Mouse (Mus musculus) T-helper 17 cell (primary cell): ENCODE results near the gene Cpsf4.
"Not testable (repeated sequence)": the region's sequence is repeated elsewhere in the genome, so short reads cannot be mapped to it uniquely, and the experiment has no call there.

Experiments used
- in situ Hi-C, 2 experiments: fragments of 300-600 bp; cut with MboI, MseI; formaldehyde crosslinking; loops; 1 replicate in 1 of 2; 2 replicates in 1 of 2; pipeline ENCODE4 v1.15.1; 2025; ENCODE audit warnings: high pct_unique_total_duplicates in 2 of 2

Cpsf4 gene

DNA sequence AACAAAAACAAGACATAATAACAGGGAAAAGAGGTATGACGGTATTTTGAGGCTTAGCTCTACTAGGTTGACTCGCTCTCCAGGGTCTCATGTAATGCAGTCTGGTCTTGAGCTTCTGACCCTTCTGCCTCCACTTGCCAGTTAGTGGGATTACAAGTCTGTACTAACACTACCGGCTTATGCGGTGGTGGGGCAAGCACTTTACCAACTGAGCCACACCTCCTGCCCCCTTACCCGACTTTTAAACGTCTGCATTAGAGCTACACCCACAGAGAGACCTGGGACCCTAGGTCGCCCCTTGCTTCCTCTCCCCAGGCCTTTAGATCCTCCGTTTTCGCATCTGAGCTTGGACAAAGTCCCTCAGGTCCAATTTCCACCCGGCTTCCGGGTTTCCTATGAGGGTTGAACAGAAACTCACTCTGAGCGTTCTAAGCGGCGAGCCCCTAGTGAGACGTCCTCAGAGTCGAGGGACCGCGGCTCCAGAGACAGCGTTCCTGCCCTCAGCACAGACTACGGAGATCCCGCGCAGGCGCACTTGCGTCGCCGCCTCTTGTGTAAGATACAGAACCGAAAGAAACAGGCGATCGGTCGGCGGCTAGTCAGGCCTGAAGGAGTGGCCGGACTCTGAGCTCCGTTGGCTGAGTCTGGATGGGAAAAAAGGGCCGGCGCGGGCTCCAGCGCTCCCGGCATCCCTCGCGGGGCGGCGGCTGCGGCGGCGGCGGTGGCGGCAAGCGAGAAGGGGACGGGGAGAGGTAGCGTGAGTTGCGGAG is at the start of gene Cpsf4, which contains the start of gene Ptcd1:
Cpsf4 (plus strand) TSS at position 678 of the 770 bp plus-strand sequence.
Ptcd1 (minus strand) TSS at position 573 of the 770 bp plus-strand sequence.
- in situ Hi-C loops: loop anchor here in 1 of 2 experiments (10.0 kb wide), 1 partner anchor 622 kb away; the partner anchor contains the start of gene Nptx2

DNA sequence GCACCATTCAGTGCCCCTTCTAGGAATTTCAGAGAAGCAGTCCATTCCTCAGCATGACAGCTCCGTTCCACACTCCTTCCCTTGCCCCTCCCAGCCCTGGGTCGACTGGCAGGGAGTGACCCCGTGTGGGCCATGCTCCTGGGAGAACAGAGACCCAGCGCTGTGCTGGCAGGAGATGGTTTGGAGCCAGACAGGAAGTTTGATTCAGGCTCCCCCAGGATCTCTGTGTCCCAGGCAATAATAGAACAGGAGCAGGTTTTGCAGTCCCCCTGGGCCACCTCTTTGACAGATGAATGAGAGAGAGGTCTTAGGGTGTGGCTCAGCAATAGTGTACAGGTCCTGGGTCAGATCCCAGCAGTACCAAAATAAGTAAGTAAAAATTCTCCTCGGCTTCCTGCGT is 49.0 kb upstream of the Cpsf4 start:
- in situ Hi-C loops: loop anchor here in 1 of 2 experiments (25.0 kb wide), 1 partner anchor 1669 kb away; the partner anchor contains the start of gene Usp12

- in situ Hi-C loops: loop anchor here in 1 of 2 experiments (25.0 kb wide), 1 partner anchor 1669 kb away; the partner anchor contains the start of gene Usp12
Measured at GRCm38 (mm10) chr5:145118461-145118860, 48.6 kb upstream of the Cpsf4 start.

DNA sequence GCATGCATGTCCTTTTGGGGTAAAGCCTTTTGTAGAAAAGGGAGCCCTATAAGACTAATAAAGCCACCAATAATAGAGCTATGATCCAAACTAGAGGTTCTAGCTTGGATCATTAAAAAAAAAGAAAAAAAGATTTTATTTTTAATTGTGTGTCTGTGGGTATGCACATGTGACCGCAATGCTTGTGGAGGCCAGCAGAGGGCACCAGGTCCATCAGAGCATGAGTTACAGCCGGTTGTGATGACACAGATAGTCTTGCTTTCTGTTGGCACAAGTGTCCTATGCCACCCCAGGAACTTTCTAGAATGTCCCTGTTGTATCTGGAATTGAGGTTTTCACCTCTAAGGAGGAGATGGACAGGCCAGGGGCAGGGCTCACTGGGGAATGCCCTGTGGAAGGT is 47.6 kb upstream of the Cpsf4 start:
- in situ Hi-C loops: loop anchor here in 1 of 2 experiments (25.0 kb wide), 1 partner anchor 1668 kb away; the partner anchor contains the start of gene Usp12

DNA sequence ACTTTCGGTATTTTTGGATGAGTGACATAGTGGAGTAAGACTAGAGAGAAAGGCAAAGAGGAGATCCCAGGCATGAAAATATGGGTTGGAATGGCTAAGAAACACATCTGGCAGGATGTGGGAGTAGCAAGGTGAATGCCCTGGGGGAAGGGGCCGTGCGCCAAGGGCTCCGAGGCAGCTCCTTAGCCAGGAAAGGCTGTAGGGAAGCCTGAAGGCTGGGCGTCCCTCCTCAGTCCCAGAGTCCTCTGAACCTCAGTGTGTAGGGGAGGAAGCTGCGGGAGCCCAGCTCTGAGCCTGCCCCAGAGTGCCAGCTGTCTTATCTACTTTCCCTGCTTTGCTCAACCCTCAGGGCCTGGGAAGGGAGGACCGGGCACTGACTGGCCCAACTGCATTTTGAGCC is 46.1 kb upstream of the Cpsf4 start:
- in situ Hi-C loops: loop anchor here in 1 of 2 experiments (25.0 kb wide), 1 partner anchor 1666 kb away; the partner anchor contains the start of gene Usp12

DNA sequence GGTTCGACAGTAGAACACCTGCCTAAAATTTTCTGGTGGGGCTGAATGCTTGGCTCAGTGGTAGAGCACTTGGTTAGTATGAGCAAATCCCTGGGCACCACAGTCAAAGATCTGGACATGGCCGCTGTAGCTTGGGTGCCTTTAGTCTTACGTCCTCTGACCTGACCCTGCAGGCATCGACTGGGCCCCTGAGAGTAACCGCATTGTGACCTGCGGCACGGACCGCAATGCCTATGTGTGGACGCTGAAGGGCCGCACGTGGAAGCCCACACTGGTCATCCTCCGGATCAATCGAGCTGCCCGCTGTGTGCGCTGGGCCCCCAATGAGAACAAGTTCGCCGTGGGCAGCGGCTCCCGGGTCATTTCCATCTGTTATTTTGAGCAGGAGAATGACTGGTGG is 43.6 kb upstream of the Cpsf4 start:
- in situ Hi-C loops: loop anchor here in 1 of 2 experiments (25.0 kb wide), 1 partner anchor 1664 kb away; the partner anchor contains the start of gene Usp12

DNA sequence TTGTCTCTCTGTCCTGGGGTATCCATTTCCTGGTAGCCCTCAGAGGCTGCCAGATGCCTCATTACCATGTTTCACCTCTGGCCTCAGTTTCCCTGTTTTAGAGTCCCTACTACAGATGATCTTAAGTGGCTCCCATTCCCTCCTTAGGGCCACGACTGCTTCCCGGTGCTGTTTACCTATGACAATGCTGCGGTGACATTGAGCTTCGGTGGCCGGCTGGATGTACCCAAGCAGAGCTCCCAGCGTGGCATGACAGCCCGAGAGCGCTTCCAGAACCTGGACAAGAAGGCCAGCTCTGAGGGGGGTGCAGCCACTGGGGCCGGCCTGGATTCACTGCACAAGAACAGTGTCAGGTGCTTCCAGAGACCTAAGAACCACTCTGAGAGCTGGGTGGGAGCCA is 40.4 kb upstream of the Cpsf4 start:
- in situ Hi-C loops: no loop called here

- in situ Hi-C loops: no loop called here
Measured at GRCm38 (mm10) chr5:145129124-145129523, 37.9 kb upstream of the Cpsf4 start.

GRCm38 (mm10) chr5:145129773-145130172 is 37.2 kb upstream of the Cpsf4 start:
- in situ Hi-C loops: not testable (repeated sequence)

- in situ Hi-C loops: no loop called here
Measured at GRCm38 (mm10) chr5:145130191-145130590, 36.8 kb upstream of the Cpsf4 start.

GRCm38 (mm10) chr5:145130995-145131394 is 36.0 kb upstream of the Cpsf4 start:
- in situ Hi-C loops: no loop called here

DNA sequence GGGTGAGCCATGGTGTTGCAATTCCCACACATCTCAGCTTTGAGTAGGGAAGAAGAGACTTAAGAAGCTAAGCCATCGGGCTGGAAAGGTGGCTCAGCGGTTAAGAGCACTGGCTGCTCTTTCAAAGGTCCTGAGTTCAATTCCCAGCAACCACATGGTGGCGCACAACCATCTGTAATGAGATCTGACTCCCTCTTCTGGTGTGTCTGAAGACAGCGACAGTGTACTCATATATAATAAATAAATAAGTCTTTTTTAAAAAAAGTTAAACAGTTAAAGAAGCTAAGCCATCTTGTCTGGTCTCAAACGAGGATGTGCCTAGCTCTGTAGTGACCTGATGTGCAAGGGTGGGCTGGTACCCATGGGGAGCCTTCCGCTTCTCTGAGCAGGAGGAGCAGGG is 33.7 kb upstream of the Cpsf4 start:
- in situ Hi-C loops: not testable (repeated sequence)

- in situ Hi-C loops: no loop called here
Measured at GRCm38 (mm10) chr5:145138836-145139235, 28.2 kb upstream of the Cpsf4 start.

- in situ Hi-C loops: loop anchor here in 1 of 2 experiments (10.0 kb wide), 1 partner anchor 1415 kb away; no protein-coding TSS in a partner anchor
Measured at GRCm38 (mm10) chr5:145139571-145140519, 27.2 kb upstream of the Cpsf4 start, which contains the start of the genes Pdap1 and Bud31. Pdap1 (minus strand) TSS chr5:145140238. Bud31 (plus strand) TSS chr5:145140362.

DNA sequence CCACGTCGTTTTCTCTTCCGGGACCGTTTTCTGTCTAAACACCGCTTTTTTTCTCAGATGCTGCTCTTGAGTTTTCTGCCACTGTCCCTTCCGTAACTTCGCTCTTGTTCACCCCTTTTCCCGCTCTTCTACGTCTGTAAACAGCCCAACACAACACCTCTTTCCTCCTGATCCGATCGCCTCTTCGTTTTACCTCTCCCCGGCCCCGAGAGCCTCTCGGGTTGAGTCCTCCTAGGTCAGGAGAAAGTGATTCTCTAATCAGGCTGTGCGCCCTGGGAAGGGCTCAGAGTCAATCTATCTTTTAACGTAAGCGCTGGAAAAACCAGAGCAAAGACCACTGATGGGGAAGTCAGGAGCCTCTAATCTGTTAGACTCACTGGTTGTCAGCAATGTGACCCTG is 26.4 kb upstream of the Cpsf4 start:
- in situ Hi-C loops: loop anchor here in 1 of 2 experiments (10.0 kb wide), 1 partner anchor 1416 kb away; no protein-coding TSS in a partner anchor

DNA sequence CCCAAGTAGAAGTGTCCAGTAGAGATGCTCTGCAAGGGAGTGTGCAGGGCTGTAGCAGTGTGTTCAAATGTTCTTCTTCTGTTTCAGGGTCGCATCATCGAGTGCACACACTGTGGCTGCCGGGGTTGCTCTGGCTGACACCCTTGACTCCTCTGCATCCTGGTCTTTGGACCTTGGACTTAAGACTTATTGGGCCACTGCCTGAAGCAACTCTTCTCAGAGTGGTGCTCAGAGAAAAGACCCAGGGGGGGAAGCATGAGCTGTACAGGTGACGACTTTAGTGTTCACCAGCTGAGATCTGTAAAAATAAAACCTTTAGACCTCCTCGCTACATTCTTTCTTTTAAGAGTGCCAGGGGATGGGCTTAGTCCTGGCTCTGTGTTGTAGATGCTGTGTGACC is 19.3 kb upstream of the Cpsf4 start:
- in situ Hi-C loops: loop anchor here in 1 of 2 experiments (10.0 kb wide), 1 partner anchor 1423 kb away; no protein-coding TSS in a partner anchor

DNA sequence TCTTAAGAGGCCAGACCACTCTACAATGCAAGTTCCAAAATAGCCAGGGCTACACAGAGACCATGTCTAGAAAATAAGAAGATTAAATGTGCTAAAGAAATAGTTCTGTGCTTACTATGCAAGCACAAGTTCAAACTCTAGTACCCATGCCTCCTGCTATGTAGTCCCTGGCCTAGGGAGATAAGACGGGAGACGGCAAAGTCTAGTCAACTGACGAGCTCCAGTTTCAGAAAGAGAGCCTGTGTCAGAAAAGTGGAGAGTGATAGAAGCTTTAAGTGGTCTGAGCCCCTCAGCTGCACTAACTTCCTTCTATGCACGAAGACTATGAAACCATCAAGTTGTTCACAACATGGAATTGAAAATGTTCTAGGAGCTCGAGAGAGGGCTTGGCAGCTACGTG is 17.7 kb upstream of the Cpsf4 start:
- in situ Hi-C loops: loop anchor here in 1 of 2 experiments (10.0 kb wide), 1 partner anchor 1424 kb away; no protein-coding TSS in a partner anchor

DNA sequence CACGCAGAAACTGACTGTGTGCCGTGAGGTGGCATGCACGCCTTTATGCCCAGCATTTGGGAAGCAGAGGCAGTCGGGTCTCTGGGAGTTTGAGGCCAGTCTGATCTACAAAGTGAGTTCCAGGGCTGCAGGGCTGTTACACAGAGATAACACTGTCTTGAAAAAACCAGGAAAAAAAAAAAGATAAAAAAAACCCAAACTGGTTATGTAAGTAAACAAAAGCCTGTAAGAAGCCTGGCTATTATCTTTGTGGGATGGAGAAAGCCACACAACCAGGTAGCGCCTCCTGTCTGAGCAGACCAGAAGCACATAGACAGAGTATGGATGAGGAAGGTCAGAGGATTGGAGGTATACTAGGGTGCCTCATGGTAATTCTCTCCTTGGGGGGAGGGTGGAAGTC is 14.3 kb upstream of the Cpsf4 start:
- in situ Hi-C loops: no loop called here

- in situ Hi-C loops: loop anchor here in 1 of 2 experiments (10.0 kb wide), 1 partner anchor 617 kb away; the partner anchor contains the start of gene Nptx2
Measured at GRCm38 (mm10) chr5:145161361-145161760, 5.7 kb upstream of the Cpsf4 start.

DNA sequence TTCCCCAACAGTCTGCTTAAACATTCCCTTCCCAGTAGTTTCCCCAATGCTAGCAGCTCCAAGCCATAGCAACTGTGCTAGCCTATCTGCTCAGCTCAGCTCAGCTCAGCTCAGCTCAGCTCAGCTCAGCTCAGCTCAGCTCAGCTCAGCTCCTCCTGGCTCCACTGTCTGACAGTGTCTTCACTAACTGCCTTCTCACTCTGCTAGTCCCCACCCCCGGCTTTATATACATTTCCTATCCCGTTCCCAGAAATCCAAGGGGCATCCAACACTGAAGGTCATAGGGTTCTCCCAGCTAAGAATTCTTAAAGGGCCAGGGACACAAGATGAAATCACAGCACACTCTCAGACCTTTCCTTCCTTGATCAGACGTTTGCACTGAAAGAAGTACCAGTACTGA is 2.3 kb upstream of the Cpsf4 start:
- in situ Hi-C loops: loop anchor here in 1 of 2 experiments (10.0 kb wide), 1 partner anchor 620 kb away; the partner anchor contains the start of gene Nptx2

GRCm38 (mm10) chr5:145165184-145165583 is 1.8 kb upstream of the Cpsf4 start:
- in situ Hi-C loops: loop anchor here in 1 of 2 experiments (10.0 kb wide), 1 partner anchor 620 kb away; the partner anchor contains the start of gene Nptx2
